Mouse (Mus musculus) Patski (cell line): Measurements from ENCODE around the gene Krtap5-4. TPM values are rescaled to one million over a fixed set of nuclear protein-coding genes. Genes with fewer than 3 reads are reported as not detected.
"Not testable (repeated sequence)": the region's sequence is repeated elsewhere in the genome, so short reads cannot be mapped to it uniquely, and the experiment has no call there.

Experiments
- ATAC-seq: fragments of 100-300 bp; one replicate; pipeline ENCODE4 v1.8.0; 2021
- CTCF ChIA-PET: fragments of 350-600 bp; sonication (Branson Sonifier 250); formaldehyde crosslinking; loops from one replicate; lab custom pipeline; 2022; ENCODE audit warnings: inconsistent platforms; lab: Charles Lee
- POLR2A ChIA-PET: fragments of 350-600 bp; sonication (Branson Sonifier 250); formaldehyde crosslinking; loops from one replicate; lab custom pipeline; 2022; ENCODE audit warnings: antibody characterized with exemption, inconsistent platforms; lab: Charles Lee
- DNase-seq: peaks from one replicate; pipeline ENCODE4 v3.0.0-alpha.2; 2011; ENCODE audit warnings: low read depth, low spot score
- H3K27me3 ChIP-seq: fragments of 371-371 bp; one replicate; pipeline ENCODE4 v1.5.1; 2021
- CTCF ChIP-seq: fragments of 100-300 bp; IDR thresholded peaks from one replicate; pipeline ENCODE4 v1.5.1; 2021
- in situ Hi-C: fragments of 300-500 bp; cut with MboI; formaldehyde crosslinking; loops from 3 replicates; pipeline ENCODE4 v1.11.1; 2018; ENCODE audit warnings: low pct_unique_long_range_greater_than_20kb, mixed read lengths
- polyA plus RNA-seq: library from polyadenylated mRNA; unstranded; gene quantifications from one replicate; pipeline ENCODE4 v1.2.3, GENCODE M21; 2021

Gene Krtap5-4
- not detected for polyA plus RNA-seq

- in situ Hi-C loops, result no loop called here
- CTCF ChIA-PET, result interaction anchor here (2.0 kb wide), 1 partner anchor 14 kb away, joined by 6 read pairs; no protein-coding TSS in a partner anchor
- no peak for ATAC-seq
- POLR2A ChIA-PET, result no interaction called here
- TF ChIP-seq CTCF, result no peak
- DNase-seq, result no peak
- peaks cover 16% of the 10 kb centered on the region for H3K27me3 ChIP-seq
Measured at GRCm38 (mm10) chr7:142303249-142303648, at the start of gene Krtap5-4. Gene Krtap5-4 (plus strand): TSS chr7:142303549.

GRCm38 (mm10) chr7:142255517-142255916, 47.8 kb upstream of the Krtap5-4 start:
- CTCF ChIA-PET, result interaction anchor here (1.1 to 2.1 kb wide), 4 partner anchors 18 to 29 kb away, joined by 3 to 8 read pairs (median 4); no protein-coding TSS in a partner anchor
- POLR2A ChIA-PET, result no interaction called here
- H3K27me3 ChIP-seq, result peaks cover 3% of the 10 kb centered on the region
- DNase-seq, result no peak
- peak; percentile 63 for TF ChIP-seq CTCF
- in situ Hi-C loops, result no loop called here
- peak; percentile 57 for ATAC-seq

- CTCF ChIA-PET, H3K27me3 ChIP-seq, POLR2A ChIA-PET, DNase-seq, in situ Hi-C loops, ATAC-seq: not testable (repeated sequence)
Measured at GRCm38 (mm10) chr7:142258254-142258653, 45.1 kb upstream of the Krtap5-4 start, which contains the start of gene Gm2431. Gene Gm2431 (minus strand): TSS chr7:142258354.

- H3K27me3 ChIP-seq, result peaks cover 17% of the 10 kb centered on the region
- ATAC-seq, POLR2A ChIA-PET, DNase-seq, CTCF ChIA-PET, in situ Hi-C loops: not testable (repeated sequence)
Measured at GRCm38 (mm10) chr7:142274263-142274662, 29.1 kb upstream of the Krtap5-4 start, which contains the start of gene Gm4559. Gene Gm4559 (minus strand): TSS chr7:142274363.

- CTCF ChIA-PET, result interaction anchor here (0.7 kb wide), 1 partner anchor 22 kb away, joined by 3 read pairs; no protein-coding TSS in a partner anchor
- POLR2A ChIA-PET, ATAC-seq, in situ Hi-C loops, DNase-seq, H3K27me3 ChIP-seq: not testable (repeated sequence)
- TF ChIP-seq CTCF, result peak; percentile 71
Measured at GRCm38 (mm10) chr7:142278183-142278582, 25.2 kb upstream of the Krtap5-4 start.

GRCm38 (mm10) chr7:142279291-142279690, 24.1 kb upstream of the Krtap5-4 start:
- POLR2A ChIA-PET, ATAC-seq, H3K27me3 ChIP-seq, in situ Hi-C loops, DNase-seq, CTCF ChIA-PET: not testable (repeated sequence)
- peak; percentile 19 for TF ChIP-seq CTCF

- DNase-seq, ATAC-seq, H3K27me3 ChIP-seq, in situ Hi-C loops, POLR2A ChIA-PET: not testable (repeated sequence)
- CTCF ChIA-PET, result interaction anchor here (1.3 to 1.4 kb wide), 2 partner anchors 11 to 34 kb away, joined by 3 read pairs; no protein-coding TSS in a partner anchor
Measured at GRCm38 (mm10) chr7:142282847-142283246, 20.5 kb upstream of the Krtap5-4 start.

- in situ Hi-C loops, result no loop called here
- ChIA-PET CTCF (interaction anchor here (1.0 to 1.7 kb wide), 7 partner anchors 8 to 35 kb away, joined by 3 to 8 read pairs (median 5); no protein-coding TSS in a partner anchor), POLR2A (no interaction called here)
- peaks cover 5% of the 10 kb centered on the region for H3K27me3 ChIP-seq
- ATAC-seq (peak; percentile 73), DNase-seq (no peak)
- TF ChIP-seq CTCF, result no peak
Measured at GRCm38 (mm10) chr7:142284023-142284591, 19.2 kb upstream of the Krtap5-4 start.

GRCm38 (mm10) chr7:142284615-142285080, 18.7 kb upstream of the Krtap5-4 start:
- ChIA-PET POLR2A (no interaction called here), CTCF (interaction anchor here (1.0 to 1.7 kb wide), 6 partner anchors 8 to 34 kb away, joined by 3 to 8 read pairs (median 6); no protein-coding TSS in a partner anchor)
- DNase-seq (peak; percentile 60), ATAC-seq (peak; percentile 73)
- peak; percentile 85 for TF ChIP-seq CTCF
- in situ Hi-C loops, result no loop called here
- peaks cover 5% of the 10 kb centered on the region for H3K27me3 ChIP-seq

- no peak for TF ChIP-seq CTCF
- H3K27me3 ChIP-seq, result peaks cover 5% of the 10 kb centered on the region
- no peak for DNase-seq
- CTCF ChIA-PET, result interaction anchor here (1.0 to 1.7 kb wide), 6 partner anchors 9 to 33 kb away, joined by 3 to 8 read pairs (median 6); no protein-coding TSS in a partner anchor
- no peak for ATAC-seq
- in situ Hi-C loops, result no loop called here
- POLR2A ChIA-PET, result no interaction called here
Measured at GRCm38 (mm10) chr7:142285130-142285835, 18.1 kb upstream of the Krtap5-4 start.

GRCm38 (mm10) chr7:142285910-142286612, 17.3 kb upstream of the Krtap5-4 start:
- in situ Hi-C loops, POLR2A ChIA-PET, CTCF ChIA-PET, ATAC-seq, DNase-seq, H3K27me3 ChIP-seq: not testable (repeated sequence)
